Mouse (Mus musculus) cerebellum, adult 11 months (tissue): Measurements from ENCODE around the gene Ciapin1.
"Not testable (repeated sequence)": the region's sequence is repeated elsewhere in the genome, so short reads cannot be mapped to it uniquely, and the experiment has no call there.

Source experiments
- DNase-seq: peaks from one replicate; pipeline ENCODE4 v3.0.0; 2022

Ciapin1 gene

GRCm38 (mm10) chr8:94854761-94855160, 16.6 kb upstream of the Ciapin1 start:
- not testable (repeated sequence) for DNase-seq

- no peak for DNase-seq
These were observed 11.9 kb upstream of the Ciapin1 start for GRCm38 (mm10) chr8:94850049-94850448.

DNA sequence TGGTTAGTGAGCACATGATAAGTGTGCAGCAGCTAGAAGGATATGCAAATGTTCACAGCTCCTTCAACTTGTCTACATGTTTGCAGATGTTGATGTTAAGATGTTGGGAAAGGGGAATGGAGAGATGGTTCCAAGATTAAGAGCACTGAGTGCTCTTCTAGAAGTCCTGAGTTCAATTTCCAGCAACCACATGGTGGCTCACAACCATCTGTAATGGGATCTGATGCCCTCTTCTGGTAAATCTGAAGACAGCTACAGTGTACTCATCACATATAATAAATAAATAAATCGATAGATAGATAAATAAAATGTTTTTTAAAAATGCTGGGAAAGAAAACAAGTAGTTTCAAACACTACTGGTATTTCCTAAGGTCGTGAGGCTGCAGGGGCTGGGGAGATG, 3.0 kb upstream of the Ciapin1 start:
- DNase-seq = no peak

- peak; percentile 76 for DNase-seq
These were observed 442 bp upstream of the Ciapin1 start for GRCm38 (mm10) chr8:94838600-94838999.

- no peak for DNase-seq
These were observed 1.5 kb downstream of the Ciapin1 start for GRCm38 (mm10) chr8:94836456-94837240.

- not testable (repeated sequence) for DNase-seq
These were observed 2.4 kb downstream of the Ciapin1 start for GRCm38 (mm10) chr8:94835751-94836150.

DNA sequence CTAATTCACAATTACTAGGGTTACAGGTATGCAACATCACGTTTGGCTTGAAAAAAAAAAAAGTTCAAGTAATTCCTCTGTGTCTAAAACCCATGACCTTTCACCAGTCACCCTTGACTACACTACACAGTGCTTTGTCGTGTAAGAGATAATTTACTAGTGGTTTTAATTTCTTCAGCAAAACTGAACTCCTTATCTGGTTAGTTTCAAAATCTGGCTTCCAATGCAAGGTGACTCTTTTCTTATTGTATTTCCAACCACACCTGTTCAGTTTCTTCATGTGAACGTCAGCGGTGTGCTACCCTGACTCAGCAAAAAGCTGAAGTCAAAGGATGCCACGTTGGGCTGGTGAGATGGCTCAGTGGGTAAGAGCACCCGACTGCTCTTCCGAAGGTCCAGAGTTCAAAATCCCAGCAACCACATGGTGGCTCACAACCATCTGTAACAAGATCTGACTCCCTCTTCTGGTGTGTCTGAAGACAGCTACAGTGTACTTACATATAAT, 4.2 kb downstream of the Ciapin1 start:
- DNase-seq = not testable (repeated sequence)

GRCm38 (mm10) chr8:94828284-94828683, 9.9 kb downstream of the Ciapin1 start:
- DNase-seq = no peak

- DNase-seq = no peak
These were observed 11.9 kb downstream of the Ciapin1 start for GRCm38 (mm10) chr8:94826210-94826609.

DNA sequence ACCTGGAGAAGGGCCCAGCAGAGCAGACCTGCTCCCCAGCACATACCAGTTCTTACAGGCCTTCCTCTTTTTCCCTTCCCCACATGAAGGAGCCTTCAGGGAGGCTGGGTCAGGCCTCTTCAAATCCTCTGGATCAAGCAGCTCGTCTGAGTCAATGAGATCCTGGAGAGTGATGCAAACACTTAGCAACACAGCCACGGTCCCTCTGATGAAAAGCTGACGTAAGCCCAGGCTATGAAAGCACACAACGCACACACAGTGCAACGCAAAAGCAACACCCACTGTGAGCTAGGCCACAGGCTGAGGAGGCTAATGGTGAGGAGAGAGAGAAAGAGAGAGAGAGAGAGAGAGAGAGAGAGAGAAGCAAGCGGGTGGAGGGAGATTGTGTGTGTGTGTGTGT, 13.0 kb downstream of the Ciapin1 start:
- DNase-seq = no peak

- DNase-seq = no peak
These were observed 15.3 kb downstream of the Ciapin1 start for GRCm38 (mm10) chr8:94822637-94823560.

DNA sequence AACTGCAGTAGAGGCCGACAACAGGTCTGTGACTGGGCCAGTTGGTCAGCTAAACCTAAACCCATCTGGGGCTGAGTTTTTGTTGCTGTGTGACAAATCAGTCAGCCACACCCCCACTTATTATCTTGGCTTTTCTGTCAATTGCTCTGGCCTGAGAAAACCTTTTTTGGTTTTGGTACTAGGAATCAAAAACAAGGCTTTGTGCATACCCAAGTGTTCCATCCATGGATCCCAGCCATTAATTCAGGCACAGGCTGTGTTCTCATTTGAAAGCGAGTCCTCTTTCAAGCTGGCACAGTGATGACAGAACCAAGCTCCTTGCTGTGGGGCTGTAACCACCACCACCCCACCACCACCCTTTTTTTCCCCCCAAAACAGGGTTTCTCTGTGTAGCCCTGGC, 16.8 kb downstream of the Ciapin1 start:
- no peak for DNase-seq

GRCm38 (mm10) chr8:94820553-94820952, 17.6 kb downstream of the Ciapin1 start:
- no peak for DNase-seq

DNA sequence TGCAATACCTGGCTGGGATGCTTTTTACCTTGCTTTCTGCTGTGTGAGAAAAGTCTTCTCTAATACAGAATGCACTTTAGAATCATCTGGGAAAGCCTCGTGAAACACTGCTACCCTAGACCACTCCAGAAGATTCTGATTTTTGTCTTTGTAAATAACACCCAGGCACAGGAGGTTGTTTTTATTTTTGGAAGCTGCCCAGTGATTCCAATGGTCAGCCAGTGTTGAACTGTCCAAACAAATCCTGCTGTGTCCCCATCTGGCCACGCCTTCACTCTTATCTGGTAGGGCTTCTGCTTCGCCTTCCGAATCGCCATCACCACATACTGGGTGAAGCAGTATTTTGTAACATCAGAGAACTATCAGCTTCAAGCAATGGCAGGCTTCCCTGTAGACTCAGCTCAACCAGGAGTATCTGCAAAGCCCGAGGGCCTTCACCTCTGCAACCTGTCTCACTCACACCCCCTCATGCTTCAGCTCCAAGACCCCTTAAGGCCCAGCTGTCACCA, 18.4 kb downstream of the Ciapin1 start:
- DNase-seq = no peak

DNA sequence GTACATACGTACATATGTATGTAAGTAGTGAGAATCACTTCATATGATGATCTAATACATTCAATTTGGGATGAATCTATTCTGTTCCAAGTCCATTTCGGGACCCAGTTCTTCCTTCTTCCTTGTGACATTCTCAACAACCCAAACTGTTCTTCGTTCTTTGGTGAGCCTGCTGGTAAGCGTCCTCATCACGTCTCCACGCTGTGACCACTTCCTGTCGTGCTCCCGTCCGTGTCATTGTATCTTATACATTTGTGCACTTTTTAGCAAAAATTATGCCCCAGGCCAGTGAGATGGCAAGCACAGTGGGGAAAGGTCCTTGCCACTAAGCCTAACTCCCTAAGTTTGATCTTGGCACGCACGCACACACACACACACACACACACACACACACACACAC, 20.2 kb downstream of the Ciapin1 start:
- no peak for DNase-seq

DNA sequence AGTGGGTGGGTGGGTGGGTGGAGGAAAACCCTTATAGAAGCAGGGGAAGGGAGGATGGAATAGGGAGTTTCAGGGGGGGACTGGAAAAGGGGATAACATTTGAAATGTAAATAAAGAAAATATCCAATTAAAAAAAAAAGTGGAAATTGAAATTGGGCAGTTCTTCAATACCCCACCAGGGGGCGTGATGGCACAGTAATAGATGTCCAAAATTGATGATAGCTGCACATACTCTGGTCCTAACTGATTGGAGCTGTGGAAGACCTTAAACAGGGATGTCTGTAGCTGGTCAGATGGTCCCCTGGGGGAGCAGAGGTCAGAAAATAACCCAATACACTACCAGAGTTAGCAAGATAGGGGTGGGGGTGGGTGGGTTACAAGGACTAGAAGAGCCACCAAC, 23.6 kb downstream of the Ciapin1 start:
- DNase-seq = no peak

DNA sequence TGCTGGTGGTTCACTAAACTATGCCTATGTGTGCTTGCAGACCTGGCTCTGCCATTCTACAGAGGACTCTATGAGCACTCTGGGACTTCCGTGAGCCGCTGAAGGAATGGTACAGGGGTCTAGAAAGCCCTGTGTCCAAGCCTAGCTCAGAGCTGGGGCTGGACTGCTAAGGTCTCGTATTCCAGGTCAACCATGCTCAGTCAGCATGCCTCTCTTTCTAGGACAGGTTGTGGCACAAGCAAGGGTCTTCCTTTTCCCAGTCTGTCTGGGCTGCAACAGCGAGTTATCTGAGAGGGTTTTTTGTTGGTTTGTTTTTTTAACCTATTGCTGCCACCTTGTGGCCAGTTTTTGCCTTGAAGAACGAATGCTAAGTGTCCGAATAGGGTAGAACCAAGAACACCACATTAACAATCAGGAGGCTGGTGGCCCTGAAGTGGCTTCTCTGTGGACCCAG, 25.5 kb downstream of the Ciapin1 start:
- peak; percentile 85 for DNase-seq

- DNase-seq = no peak
These were observed 26.5 kb downstream of the Ciapin1 start for GRCm38 (mm10) chr8:94811654-94812053.

DNA sequence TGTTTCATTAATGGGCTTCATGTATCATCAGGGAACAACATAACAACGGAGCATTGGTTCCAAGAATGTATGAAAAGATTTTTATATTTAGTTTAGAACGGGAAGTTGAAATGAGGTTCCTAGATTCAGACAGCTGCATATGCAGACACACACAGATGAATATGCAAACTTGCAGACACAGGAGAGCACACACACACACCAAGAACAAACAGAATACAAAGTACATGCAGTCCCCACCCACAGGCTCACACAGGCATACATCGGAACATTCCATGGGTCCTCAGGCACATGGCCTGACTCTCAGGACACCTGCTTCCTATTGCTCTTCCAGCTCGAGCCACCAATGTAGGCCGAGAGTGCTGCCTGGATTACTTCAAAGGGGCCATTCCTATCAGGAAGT, 27.3 kb downstream of the Ciapin1 start:
- DNase-seq = no peak

- DNase-seq = no peak
These were observed 28.0 kb downstream of the Ciapin1 start, which contains the start of gene Ccl17 for GRCm38 (mm10) chr8:94810153-94810552. Gene Ccl17, plus strand, starts transcription at chr8:94810453.

DNA sequence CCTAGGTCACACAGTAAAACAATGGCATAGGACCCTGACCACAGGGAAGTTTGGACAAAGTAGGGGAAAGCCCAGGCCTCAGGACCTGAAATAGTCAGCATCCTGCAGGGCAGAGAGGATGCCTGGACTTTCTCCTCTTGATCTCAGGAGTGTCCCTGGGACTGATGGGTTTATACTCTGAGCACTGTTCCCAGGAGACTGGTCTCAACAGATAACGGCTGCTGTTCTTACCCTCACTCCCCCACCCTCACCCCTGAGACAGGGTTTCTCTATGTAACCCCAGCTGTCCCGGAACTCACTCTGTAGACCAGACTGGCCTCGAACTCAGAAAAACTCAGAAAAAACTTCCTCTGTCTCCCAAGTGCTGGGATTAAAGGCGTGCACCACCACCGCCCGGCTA, 29.8 kb downstream of the Ciapin1 start:
- DNase-seq = no peak

DNA sequence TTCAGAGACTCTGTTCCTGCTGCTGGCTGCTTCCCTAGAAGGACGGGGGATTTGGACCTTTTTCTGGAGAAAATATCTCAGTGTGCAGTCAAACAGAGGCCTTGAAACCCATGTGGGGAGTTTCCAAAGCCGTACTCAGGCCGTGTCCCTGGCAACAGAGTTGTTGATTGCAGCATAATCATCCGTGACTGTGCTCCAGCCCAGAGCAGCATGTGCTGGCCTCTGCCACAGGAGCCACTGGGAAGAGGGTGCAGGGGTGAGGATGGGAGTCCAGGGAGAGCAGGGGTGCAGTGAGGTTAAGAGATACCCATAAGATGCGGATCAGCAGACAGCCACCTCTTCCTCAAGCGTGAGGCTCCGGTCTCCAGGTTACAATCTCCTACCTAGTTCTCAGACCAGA, 30.7 kb downstream of the Ciapin1 start:
- DNase-seq = no peak

DNA sequence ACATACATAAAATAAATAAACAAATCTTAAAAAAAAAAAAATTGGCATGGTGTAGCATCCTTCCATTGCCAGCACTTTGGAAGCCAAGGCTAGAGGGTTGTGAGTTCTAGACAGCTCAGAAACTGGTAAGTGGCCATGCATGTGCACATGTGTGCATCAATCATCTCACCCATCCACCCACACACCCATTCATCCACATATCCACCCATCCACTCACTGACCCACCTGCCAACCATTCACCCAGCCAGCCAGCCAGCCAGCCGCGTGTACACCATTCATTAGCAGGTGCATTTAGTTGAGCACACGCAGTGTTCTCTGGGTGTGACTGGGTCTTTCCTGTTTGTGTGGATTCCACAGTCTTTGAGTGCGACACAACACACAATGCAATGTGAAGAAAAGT, 32.3 kb downstream of the Ciapin1 start:
- DNase-seq = no peak
